Mouse (Mus musculus): Measurements from ENCODE around the gene Tnni2. TPM values are rescaled to one million over a fixed set of nuclear protein-coding genes. Genes with fewer than 3 reads are reported as not detected.
A peak's percentile ranks its signal among the peaks of the same experiment; 100 is the strongest.

Gene Tnni2
- polyA plus RNA-seq, 2 experiments: 2.1 to 2.2 TPM

GRCm38 (mm10) chr7:142434137-142434865, 7.3 kb upstream of the Tnni2 start, which contains the start of gene Syt8:
Gene Syt8, plus strand, starts transcription at chr7:142434850.
- WGBS (ENCODE audit: insufficient replicate concordance): 55% methylated on average over 10 of the region's 10 CpGs
- H3K4me2 ChIP-seq (ENCODE audit: low read depth): no peak within 1 kb of the TSS
- no peak for DNase-seq (ENCODE audit: low read depth in 3 of 3, low spot score in 3 of 3)
- H3K9me3 ChIP-seq (ENCODE audit: control insufficient read depth, low read length): no peaks in the 10 kb centered on the region
- H3K27ac ChIP-seq: no peak within 1 kb of the TSS
- H3K4me1 ChIP-seq (replicated peaks; ENCODE audit: control insufficient read depth in 2 of 2, insufficient read depth in 2 of 2, low read length in 1 of 2): peaks cover 0 to 3% of the 10 kb centered on the region in 2 experiments; a peak in 1 of 4 replicates
- ATAC-seq (ENCODE audit: insufficient read depth): no peak
- H3K36me3 ChIP-seq (replicated peaks; ENCODE audit: control insufficient read depth, insufficient read depth, low read depth): no peaks in the 10 kb centered on the region
- H3K27me3 ChIP-seq (ENCODE audit: control insufficient read depth, insufficient read depth, low read length): no peaks in the 10 kb centered on the region; the same call in 1 of the 2 replicates
- TF ChIP-seq EP300 (IDR thresholded peaks at IDR 0.05; ENCODE audit: low read depth) (no peak), CTCF (IDR thresholded peaks at IDR 0.05; ENCODE audit: low read depth) (no peak)
- H3K4me3 ChIP-seq (ENCODE audit: insufficient read depth in 1 of 2, low read depth in 2 of 2, low read length in 2 of 2): no peak within 1 kb of the TSS
- H3K9ac ChIP-seq (replicated peaks): no peak within 1 kb of the TSS

DNA sequence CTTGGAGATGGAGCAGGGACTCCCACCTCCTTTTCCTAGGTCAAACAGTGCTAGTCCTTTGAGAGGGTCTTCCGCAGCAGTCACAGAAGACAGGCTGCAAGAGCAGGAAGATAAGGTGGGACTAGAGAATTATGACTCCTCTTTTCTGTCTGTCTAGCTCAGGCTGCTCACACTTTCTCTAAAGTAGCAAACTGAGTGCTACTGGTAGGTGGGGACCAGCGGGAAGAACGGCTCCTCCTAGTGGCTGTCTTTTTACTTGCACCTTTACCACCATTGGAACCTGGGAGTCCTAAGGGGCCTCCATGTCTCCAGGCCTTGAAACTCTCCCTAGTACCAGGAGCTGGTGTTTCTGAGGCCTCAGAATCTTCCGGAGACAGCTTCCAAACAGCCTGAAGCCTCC, 6.1 kb upstream of the Tnni2 start:
- DNase-seq (ENCODE audit: low read depth in 3 of 3, low spot score in 3 of 3) (peak; percentile 43 to 54 (median 52)), ATAC-seq (ENCODE audit: insufficient read depth) (peak; percentile 61)
- 13% methylated on average over 4 of the region's 4 CpGs for WGBS (ENCODE audit: insufficient replicate concordance)

GRCm38 (mm10) chr7:142437324-142437723, 4.3 kb upstream of the Tnni2 start:
- WGBS (ENCODE audit: insufficient replicate concordance): 67% methylated on average over 5 of the region's 5 CpGs

More for the DNA sequence above, 6.1 kb upstream of the Tnni2 start:
- no peak overlapping the region for H3K4me2 ChIP-seq (ENCODE audit: low read depth)
- no peak overlapping the region for H3K4me3 ChIP-seq (ENCODE audit: insufficient read depth in 1 of 2, low read depth in 2 of 2, low read length in 2 of 2)
- H3K4me1 ChIP-seq (replicated peaks; ENCODE audit: control insufficient read depth in 2 of 2, insufficient read depth in 2 of 2, low read length in 1 of 2): peaks cover 0 to 3% of the 10 kb centered on the region in 2 experiments; a peak in 1 of 4 replicates
- no peak for TF ChIP-seq EP300 (IDR thresholded peaks at IDR 0.05; ENCODE audit: low read depth)
- peak; percentile 93 for TF ChIP-seq CTCF (IDR thresholded peaks at IDR 0.05; ENCODE audit: low read depth)
- H3K9ac ChIP-seq (replicated peaks): no peak overlapping the region
- no peaks in the 10 kb centered on the region; the same call in 1 of the 2 replicates for H3K27me3 ChIP-seq (ENCODE audit: control insufficient read depth, insufficient read depth, low read length)
- H3K27ac ChIP-seq: no peak overlapping the region
- no peaks in the 10 kb centered on the region for H3K36me3 ChIP-seq (replicated peaks; ENCODE audit: control insufficient read depth, insufficient read depth, low read depth)
- no peaks in the 10 kb centered on the region for H3K9me3 ChIP-seq (ENCODE audit: control insufficient read depth, low read length)

DNA sequence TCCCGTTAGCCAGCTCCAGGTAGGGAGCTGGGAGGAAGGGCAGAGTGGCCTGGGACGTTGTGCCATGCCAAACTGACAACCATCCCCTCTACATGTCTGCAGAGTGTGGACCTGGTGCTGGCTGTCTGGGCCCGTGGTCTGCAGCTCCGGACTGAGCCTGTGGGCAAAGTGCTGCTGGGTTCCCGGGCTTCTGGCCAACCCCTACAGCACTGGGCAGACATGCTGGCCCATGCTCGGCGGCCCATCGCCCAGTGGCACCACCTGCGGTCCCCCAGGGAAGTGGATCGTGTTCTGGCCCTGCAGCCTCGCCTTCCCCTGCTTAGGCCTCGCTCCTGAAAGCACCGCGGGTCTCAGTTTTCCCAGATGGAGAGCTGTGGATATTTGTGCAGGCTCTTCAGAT, 1.6 kb upstream of the Tnni2 start:
- no peak for TF ChIP-seq CTCF (IDR thresholded peaks at IDR 0.05; ENCODE audit: low read depth)
- no peak for TF ChIP-seq EP300 (IDR thresholded peaks at IDR 0.05; ENCODE audit: low read depth)
- Histone ChIP-seq H3K36me3 (replicated peaks; ENCODE audit: control insufficient read depth, insufficient read depth, low read depth) (no peaks in the 10 kb centered on the region), H3K9ac (replicated peaks) (no peak overlapping the region), H3K9me3 (ENCODE audit: control insufficient read depth, low read length) (no peaks in the 10 kb centered on the region), H3K4me3 (ENCODE audit: insufficient read depth in 1 of 2, low read depth in 2 of 2, low read length in 2 of 2) (no peak overlapping the region), H3K4me2 (ENCODE audit: low read depth) (no peak overlapping the region), H3K27ac (no peak overlapping the region), H3K27me3 (ENCODE audit: control insufficient read depth, insufficient read depth, low read length) (no peaks in the 10 kb centered on the region), H3K4me1 (replicated peaks; ENCODE audit: control insufficient read depth in 2 of 2, insufficient read depth in 2 of 2, low read length in 1 of 2) (peaks cover 0 to 3% of the 10 kb centered on the region in 2 experiments; a peak in 1 of 4 replicates)
- 73% methylated on average over 14 of the region's 14 CpGs for WGBS (ENCODE audit: insufficient replicate concordance)
- ATAC-seq (ENCODE audit: insufficient read depth) (no peak), DNase-seq (ENCODE audit: low read depth in 3 of 3, low spot score in 3 of 3) (no peak)

More at GRCm38 (mm10) chr7:142437324-142437723, 4.3 kb upstream of the Tnni2 start:
- Histone ChIP-seq H3K9ac (replicated peaks) (no peak overlapping the region), H3K36me3 (replicated peaks; ENCODE audit: control insufficient read depth, insufficient read depth, low read depth) (no peaks in the 10 kb centered on the region), H3K9me3 (ENCODE audit: control insufficient read depth, low read length) (no peaks in the 10 kb centered on the region), H3K27me3 (ENCODE audit: control insufficient read depth, insufficient read depth, low read length) (no peaks in the 10 kb centered on the region), H3K4me3 (ENCODE audit: insufficient read depth in 1 of 2, low read depth in 2 of 2, low read length in 2 of 2) (no peak overlapping the region), H3K4me1 (replicated peaks; ENCODE audit: control insufficient read depth in 2 of 2, insufficient read depth in 2 of 2, low read length in 1 of 2) (peaks cover 0 to 3% of the 10 kb centered on the region in 2 experiments; a peak in 1 of 4 replicates), H3K27ac (no peak overlapping the region), H3K4me2 (ENCODE audit: low read depth) (no peak overlapping the region)
- ATAC-seq (ENCODE audit: insufficient read depth) (no peak), DNase-seq (ENCODE audit: low read depth in 3 of 3, low spot score in 3 of 3) (no peak)
- TF ChIP-seq CTCF (IDR thresholded peaks at IDR 0.05; ENCODE audit: low read depth) (peak; percentile 72), EP300 (IDR thresholded peaks at IDR 0.05; ENCODE audit: low read depth) (no peak)

- no peak overlapping the region for H3K27ac ChIP-seq
Measured at GRCm38 (mm10) chr7:142440657-142441114, 922 bp upstream of the Tnni2 start.

More at GRCm38 (mm10) chr7:142440657-142441114, 922 bp upstream of the Tnni2 start:
- Histone ChIP-seq H3K4me1 (replicated peaks; ENCODE audit: control insufficient read depth in 2 of 2, insufficient read depth in 2 of 2, low read length in 1 of 2) (peaks cover 0 to 3% of the 10 kb centered on the region in 2 experiments; a peak in 1 of 4 replicates), H3K4me2 (ENCODE audit: low read depth) (no peak overlapping the region), H3K4me3 (ENCODE audit: insufficient read depth in 1 of 2, low read depth in 2 of 2, low read length in 2 of 2) (no peak overlapping the region), H3K36me3 (replicated peaks; ENCODE audit: control insufficient read depth, insufficient read depth, low read depth) (no peaks in the 10 kb centered on the region), H3K9me3 (ENCODE audit: control insufficient read depth, low read length) (no peaks in the 10 kb centered on the region), H3K27me3 (ENCODE audit: control insufficient read depth, insufficient read depth, low read length) (no peaks in the 10 kb centered on the region), H3K9ac (replicated peaks) (no peak overlapping the region)
- WGBS (ENCODE audit: insufficient replicate concordance): 48% methylated on average over 5 of the region's 5 CpGs
- TF ChIP-seq EP300 (IDR thresholded peaks at IDR 0.05; ENCODE audit: low read depth) (no peak), CTCF (IDR thresholded peaks at IDR 0.05; ENCODE audit: low read depth) (peak; percentile 69)
- ATAC-seq (ENCODE audit: insufficient read depth): no peak
- DNase-seq (ENCODE audit: low read depth in 3 of 3, low spot score in 3 of 3): no peak

All from liver, embryonic 14.5 days (tissue).